Mouse (Mus musculus) naive thymus-derived CD4-positive, alpha-beta T cell, adult 2 months (primary cell): Measurements from ENCODE around the gene Nectin4.
A peak's percentile ranks its signal among the peaks of the same experiment; 100 is the strongest.
"Not testable (repeated sequence)": the region's sequence is repeated elsewhere in the genome, so short reads cannot be mapped to it uniquely, and the experiment has no call there.

Source experiments
- DNase-seq: peaks from one replicate; pipeline ENCODE4 v3.0.0-alpha.2; 2011; ENCODE audit warnings: low read depth

Nectin4 gene

GRCm38 (mm10) chr1:171369845-171370556 is at the start of gene Nectin4:
TSS of gene Nectin4 (plus strand) at chr1:171370099.
- no peak for DNase-seq

GRCm38 (mm10) chr1:171320151-171320550 is 49.7 kb upstream of the Nectin4 start:
- no peak for DNase-seq

- DNase-seq, result peak; percentile 69
Observed at GRCm38 (mm10) chr1:171321415-171321814, 48.5 kb upstream of the Nectin4 start.

GRCm38 (mm10) chr1:171322012-171322411 is 47.9 kb upstream of the Nectin4 start:
- DNase-seq, result no peak

- no peak for DNase-seq
Observed at GRCm38 (mm10) chr1:171325571-171325970, 44.3 kb upstream of the Nectin4 start.

GRCm38 (mm10) chr1:171326588-171326987 is 43.3 kb upstream of the Nectin4 start:
- not testable (repeated sequence) for DNase-seq

- no peak for DNase-seq
Observed at GRCm38 (mm10) chr1:171328244-171328643, 41.7 kb upstream of the Nectin4 start.

- DNase-seq, result peak; percentile 97
Observed at GRCm38 (mm10) chr1:171328839-171329432, 41.0 kb upstream of the Nectin4 start, which contains the start of gene Dedd. TSS of gene Dedd (plus strand) at chr1:171329145.

GRCm38 (mm10) chr1:171329433-171330215 is 40.3 kb upstream of the Nectin4 start:
- DNase-seq, result peak; percentile 50

- no peak for DNase-seq
Observed at GRCm38 (mm10) chr1:171330216-171330560, 39.7 kb upstream of the Nectin4 start.

GRCm38 (mm10) chr1:171342262-171343207 is 27.4 kb upstream of the Nectin4 start:
- DNase-seq, result no peak

- peak; percentile 36 for DNase-seq
Observed at GRCm38 (mm10) chr1:171343922-171344677, 25.8 kb upstream of the Nectin4 start.

- peak; percentile 21 for DNase-seq
Observed at GRCm38 (mm10) chr1:171344715-171345114, 25.2 kb upstream of the Nectin4 start.

GRCm38 (mm10) chr1:171345225-171346094 is 24.4 kb upstream of the Nectin4 start, which contains the start of the genes Nit1 and Pfdn2:
TSS of gene Nit1 (minus strand) at chr1:171345646.
TSS of gene Pfdn2 (plus strand) at chr1:171345670.
- peak; percentile 91 for DNase-seq

GRCm38 (mm10) chr1:171346095-171346450 is 23.8 kb upstream of the Nectin4 start:
- DNase-seq, result peak; percentile 45

- no peak for DNase-seq
Observed at GRCm38 (mm10) chr1:171348665-171349064, 21.2 kb upstream of the Nectin4 start.

GRCm38 (mm10) chr1:171349210-171349609 is 20.7 kb upstream of the Nectin4 start:
- DNase-seq, result no peak

GRCm38 (mm10) chr1:171355812-171356340 is 14.0 kb upstream of the Nectin4 start:
- DNase-seq, result peak; percentile 93

GRCm38 (mm10) chr1:171356814-171357213 is 13.1 kb upstream of the Nectin4 start:
- no peak for DNase-seq

GRCm38 (mm10) chr1:171358421-171358820 is 11.5 kb upstream of the Nectin4 start:
- peak; percentile 79 for DNase-seq
